Mouse (Mus musculus): Measurements from ENCODE around the gene Noct.

- TF ChIP-seq CTCF (IDR thresholded peaks at IDR 0.05; ENCODE audit: low read depth) = no peak
- no peak for TF ChIP-seq EP300 (IDR thresholded peaks at IDR 0.05; ENCODE audit: low read depth)
These were observed 33.8 kb downstream of the Noct start for GRCm38 (mm10) chr3:51258070-51258469.
